Mouse (Mus musculus) cerebellum, adult 2 months (tissue): ENCODE measurements around the gene Hnrnpul1.

Experiments used
- CTCF ChIP-seq: fragments of 200-500 bp; IDR thresholded peaks from 2 replicates; pipeline ENCODE4 v1.5.1; 2011; ENCODE audit warnings: low read depth, mild to moderate bottlenecking, control low read depth, low read length, moderate library complexity, borderline replicate concordance; ENCODE audit not compliant: insufficient read depth
- POLR2A ChIP-seq: fragments of 200-500 bp; IDR thresholded peaks from 2 replicates; pipeline ENCODE4 v1.6.1; 2011; ENCODE audit warnings: low read length, control low read depth, borderline replicate concordance; ENCODE audit not compliant: insufficient read depth

DNA sequence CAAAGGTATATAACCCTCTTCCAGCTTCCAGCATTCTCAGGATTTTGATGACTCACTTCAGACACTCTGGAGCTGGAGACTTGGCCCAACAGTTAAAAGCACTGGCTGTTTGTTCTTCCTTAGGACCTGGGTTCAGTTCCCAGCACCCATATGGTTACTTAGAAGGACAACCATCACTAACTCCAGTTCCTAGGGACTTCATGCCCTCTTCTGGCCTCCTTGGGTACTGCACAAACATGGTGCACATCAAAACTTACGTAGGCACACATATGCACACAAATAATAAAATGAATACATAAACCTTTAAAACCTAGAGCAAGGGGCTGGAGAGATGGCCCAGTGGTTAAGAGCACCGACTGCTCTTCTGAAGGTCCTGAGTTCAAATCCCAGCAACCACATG, 52.2 kb downstream of the Hnrnpul1 start:
- TF ChIP-seq CTCF (no peak), POLR2A (no peak)
